Mouse (Mus musculus) ES-Bruce4 (cell line): ENCODE results near the gene Uts2r. TPM values are rescaled to one million over a fixed set of nuclear protein-coding genes. Genes with fewer than 3 reads are reported as not detected.
A peak's percentile ranks its signal among the peaks of the same experiment; 100 is the strongest.

Source experiments
- H3K27ac ChIP-seq: 2 replicates; pipeline ENCODE4 v1.5.1; 2012; ENCODE audit warnings: low read length, inconsistent platforms; ENCODE audit not compliant: insufficient read depth
- H3K27me3 ChIP-seq: 2 replicates; pipeline ENCODE4 v1.6.1; 2012; ENCODE audit warnings: mild to moderate bottlenecking, low read length, inconsistent platforms; ENCODE audit not compliant: control insufficient read depth, poor library complexity, insufficient read depth, severe bottlenecking
- H3K36me3 ChIP-seq: 2 replicates; pipeline ENCODE4 v1.6.1; 2012; ENCODE audit warnings: inconsistent platforms, mild to moderate bottlenecking, low read length, moderate library complexity; ENCODE audit not compliant: control insufficient read depth, poor library complexity, insufficient read depth, severe bottlenecking
- H3K4me1 ChIP-seq: one replicate; pipeline ENCODE4 v1.8.1; 2011; ENCODE audit warnings: low read length; ENCODE audit not compliant: control insufficient read depth, insufficient read depth
- H3K4me3 ChIP-seq: 2 replicates; pipeline ENCODE4 v1.5.1; 2011; ENCODE audit warnings: low read depth, mild to moderate bottlenecking, low read length
- H3K9ac ChIP-seq: 2 replicates; pipeline ENCODE4 v1.6.1; 2012; ENCODE audit warnings: low read depth, mild to moderate bottlenecking, inconsistent platforms; ENCODE audit not compliant: poor library complexity, severe bottlenecking
- H3K9me3 ChIP-seq: replicated peaks from 2 replicates; pipeline ENCODE4 v1.6.1; 2012; ENCODE audit warnings: mild to moderate bottlenecking, low read length, inconsistent platforms; ENCODE audit not compliant: control insufficient read depth, poor library complexity, insufficient read depth, severe bottlenecking
- CTCF ChIP-seq: IDR thresholded peaks from one replicate; pipeline ENCODE4 v1.8.1; 2011; ENCODE audit warnings: low read depth, low read length
- EP300 ChIP-seq: IDR thresholded peaks from 2 replicates; pipeline ENCODE4 v1.6.1; 2011; ENCODE audit warnings: low read depth, low read length; ENCODE audit not compliant: insufficient read depth
- POLR2A ChIP-seq: IDR thresholded peaks from one replicate; pipeline ENCODE4 v1.8.1; 2011; ENCODE audit warnings: low read length; ENCODE audit not compliant: insufficient read depth
- polyA plus RNA-seq: library from polyadenylated mRNA; stranded (reverse); fragments of >200 nt; gene quantifications from 2 replicates; pipeline ENCODE4 v1.2.4, GENCODE M21; 2011; ENCODE audit warnings: low read depth; ENCODE audit not compliant: missing spikeins, insufficient read depth, insufficient read length

Gene Uts2r
- polyA plus RNA-seq, 1 experiment: not detected

DNA sequence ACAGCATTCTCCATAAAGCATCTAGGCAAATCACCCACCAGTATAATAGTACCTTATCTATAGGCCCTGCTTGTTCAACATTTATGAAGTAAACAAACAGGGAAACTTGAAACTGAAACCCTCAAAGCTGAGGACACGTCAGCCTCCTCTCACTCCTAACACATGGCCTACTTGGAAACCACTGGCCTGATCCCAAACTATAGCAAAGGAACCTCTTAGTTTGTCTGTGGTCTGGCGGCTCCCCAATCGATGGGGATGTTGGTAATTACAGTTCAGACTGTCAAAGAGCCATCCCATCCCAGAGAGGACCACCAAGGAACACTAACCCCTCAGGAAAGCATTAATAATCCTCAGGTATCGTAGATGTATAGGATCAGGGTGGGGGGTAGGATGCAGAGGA is 39.8 kb downstream of the Uts2r start:
- no peak overlapping the region for H3K4me3 ChIP-seq
- no peaks in the 10 kb centered on the region for H3K36me3 ChIP-seq
- no peak overlapping the region for H3K27ac ChIP-seq
- TF ChIP-seq CTCF (no peak), POLR2A (no peak), EP300 (no peak)
- H3K4me1 ChIP-seq: no peaks in the 10 kb centered on the region
- no peak overlapping the region for H3K9ac ChIP-seq
- no peaks in the 10 kb centered on the region for H3K9me3 ChIP-seq
- no peaks in the 10 kb centered on the region for H3K27me3 ChIP-seq

DNA sequence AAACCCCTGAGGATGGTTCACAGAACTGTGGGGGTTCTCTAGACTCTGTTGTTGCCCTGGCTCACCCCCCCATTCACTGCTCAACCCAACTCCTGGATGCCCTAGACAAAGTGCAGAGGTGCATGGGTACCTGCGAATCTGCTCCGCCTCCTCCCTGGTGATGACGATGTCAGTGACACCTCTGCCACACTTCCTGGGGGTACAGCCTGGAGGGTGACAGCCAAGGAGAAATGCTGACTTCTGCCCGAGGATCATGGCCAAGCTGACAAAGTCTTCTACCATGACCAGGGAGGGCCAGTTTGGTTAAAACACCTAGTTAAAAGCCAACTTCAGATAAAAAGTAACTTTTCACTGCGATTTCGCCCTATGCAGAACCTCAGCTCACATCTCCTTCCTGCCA is 40.7 kb downstream of the Uts2r start:
- Histone ChIP-seq H3K27me3 (no peaks in the 10 kb centered on the region), H3K36me3 (no peaks in the 10 kb centered on the region)
- TF ChIP-seq POLR2A (no peak), EP300 (no peak), CTCF (no peak)

DNA sequence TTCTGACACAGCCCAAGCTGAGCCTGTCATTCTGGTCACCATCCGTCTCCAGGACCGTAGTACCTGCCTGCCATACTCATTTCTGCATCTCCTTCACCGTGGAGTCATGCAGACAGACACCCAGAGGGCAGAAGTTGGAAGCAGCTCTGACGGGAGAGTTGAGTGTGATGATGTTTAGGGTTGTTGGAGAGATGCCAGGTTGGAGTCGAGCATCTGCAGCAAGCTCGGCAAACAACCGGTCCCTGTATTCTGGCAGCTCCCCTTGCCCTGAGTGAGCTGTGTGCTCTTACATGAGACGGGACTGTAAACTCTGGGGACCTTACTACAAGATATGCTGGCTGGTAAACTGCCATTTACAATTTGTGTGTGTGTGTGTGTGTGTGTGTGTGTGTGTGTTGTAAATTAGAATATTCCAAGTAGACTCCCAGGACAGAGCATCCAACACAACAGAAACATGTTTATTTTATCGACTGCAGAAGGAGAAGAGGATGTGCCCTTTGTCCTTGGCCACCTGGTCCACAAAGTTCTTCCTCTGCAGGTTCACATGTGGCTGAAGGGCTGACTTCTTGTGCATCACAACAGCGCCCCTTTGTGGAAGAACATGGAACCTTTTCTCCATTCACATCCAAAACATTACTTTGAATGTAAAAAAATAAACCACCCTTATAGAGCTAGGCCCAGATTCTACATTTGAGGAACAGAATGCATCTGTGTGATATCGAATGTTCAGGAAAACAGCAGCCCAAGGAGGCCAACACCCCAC is 41.5 kb downstream of the Uts2r start:
- Histone ChIP-seq H3K4me3 (no peak overlapping the region), H3K27ac (no peak overlapping the region), H3K9ac (no peak overlapping the region), H3K27me3 (no peaks in the 10 kb centered on the region), H3K36me3 (no peaks in the 10 kb centered on the region), H3K4me1 (no peaks in the 10 kb centered on the region), H3K9me3 (no peaks in the 10 kb centered on the region)
- TF ChIP-seq CTCF (peak; percentile 57), EP300 (no peak)

More for the DNA sequence above, 40.7 kb downstream of the Uts2r start:
- Histone ChIP-seq H3K9ac (no peak overlapping the region), H3K4me3 (no peak overlapping the region), H3K27ac (no peak overlapping the region), H3K4me1 (no peaks in the 10 kb centered on the region), H3K9me3 (no peaks in the 10 kb centered on the region)

DNA sequence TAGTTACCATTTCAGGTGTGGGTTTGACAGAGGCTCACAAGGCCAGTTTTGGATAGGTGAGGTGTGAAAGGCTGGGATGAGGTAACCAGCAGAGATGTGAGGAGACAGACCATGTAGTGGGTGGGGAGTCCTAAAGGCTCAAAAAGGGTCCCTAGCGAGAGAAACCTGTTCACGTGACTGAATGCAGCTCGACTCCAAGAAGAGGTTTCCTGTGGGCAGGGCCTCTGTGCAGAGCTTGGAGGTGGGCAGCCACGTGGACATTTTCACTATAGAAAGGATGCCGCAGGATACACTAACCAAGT is 43.7 kb downstream of the Uts2r start:
- Histone ChIP-seq H3K4me1 (no peaks in the 10 kb centered on the region), H3K4me3 (peak overlapping the region; percentile 22), H3K9ac (no peak overlapping the region), H3K36me3 (no peaks in the 10 kb centered on the region), H3K9me3 (no peaks in the 10 kb centered on the region), H3K27ac (no peak overlapping the region), H3K27me3 (no peaks in the 10 kb centered on the region)
- TF ChIP-seq POLR2A: no peak
- TF ChIP-seq EP300: no peak
- TF ChIP-seq CTCF: no peak

DNA sequence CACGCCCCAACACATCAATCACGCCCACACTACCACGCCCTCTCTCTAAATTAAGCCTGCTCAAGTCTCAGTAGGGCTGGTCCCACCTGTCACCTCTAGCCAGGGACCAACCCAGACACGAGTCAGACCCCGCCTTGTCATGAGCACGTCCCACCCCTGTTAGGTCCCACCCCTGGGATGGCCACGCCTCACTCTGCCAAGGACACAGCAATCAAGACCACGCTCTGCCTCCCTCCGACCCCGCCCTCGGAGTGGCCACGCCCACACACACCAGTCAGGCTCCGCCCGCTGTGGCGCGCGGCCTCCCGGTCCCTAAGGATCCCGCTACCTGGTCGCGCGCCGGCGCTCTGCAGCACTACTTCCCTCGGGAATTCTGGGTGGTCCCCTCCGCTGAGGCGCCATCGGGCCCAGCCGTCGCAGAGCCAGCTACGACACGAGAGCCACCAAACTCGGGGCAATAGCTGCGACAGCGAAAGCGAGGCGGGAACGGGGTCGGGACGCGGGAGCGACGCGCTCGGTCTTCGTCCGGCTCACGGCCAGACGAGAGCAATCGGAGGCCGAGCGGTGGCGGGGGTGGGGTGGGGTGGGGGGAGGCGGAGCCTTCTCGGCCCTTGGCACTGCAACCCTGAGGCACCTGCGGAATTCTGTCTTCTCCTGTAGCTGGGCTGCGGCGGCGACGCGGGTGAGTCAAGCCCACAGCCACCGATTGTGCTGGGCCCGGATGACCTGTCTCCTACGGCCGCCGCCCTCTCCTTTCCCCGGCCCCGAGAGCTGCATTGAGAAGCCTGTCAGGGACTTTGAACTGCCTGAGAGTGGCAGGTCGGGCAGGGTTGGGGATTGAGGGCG is 44.3 kb downstream of the Uts2r start, which contains the start of the genes Hexdc and Ogfod3:
Gene Hexdc, plus strand, starts transcription at position 273 of the 846 bp plus-strand sequence.
Gene Ogfod3, minus strand, starts transcription at position 551 of the 846 bp plus-strand sequence.
- H3K4me1 ChIP-seq: no peaks in the 10 kb centered on the region
- peak; percentile 47 for TF ChIP-seq POLR2A
- peak; percentile 33; the same call in 1 of the 2 replicates for TF ChIP-seq EP300
- no peak for TF ChIP-seq CTCF
- H3K9me3 ChIP-seq: no peaks in the 10 kb centered on the region
- no peaks in the 10 kb centered on the region for H3K27me3 ChIP-seq
- H3K27ac ChIP-seq: no peak within 1 kb of the TSS
- peak within 1 kb of the TSS; percentile 59 for H3K9ac ChIP-seq
- H3K4me3 ChIP-seq: peak within 1 kb of the TSS; percentile 94
- no peaks in the 10 kb centered on the region for H3K36me3 ChIP-seq

Other genes starting within 250 kb of the Uts2r start
- 3.4 and 3.8 TPM in 2 replicates for gene Ccdc57, start 227.4 kb upstream of the Uts2r start, polyA plus RNA-seq
- gene Slc16a3, start 211.8 kb upstream of the Uts2r start, polyA plus RNA-seq: 80.9 and 84.3 TPM in 2 replicates
- 99.3 and 109 TPM in 2 replicates for gene Csnk1d, start 168.9 kb upstream of the Uts2r start, polyA plus RNA-seq
- not detected in 2 replicates for gene Cd7, start 120.9 kb upstream of the Uts2r start, polyA plus RNA-seq
- not detected in 2 replicates for gene Sectm1b, start 96.7 kb upstream of the Uts2r start, polyA plus RNA-seq
- not detected in 2 replicates for gene Sectm1a, start 79.1 kb upstream of the Uts2r start, polyA plus RNA-seq
- 0.44 TPM in 1 of 2 replicates, not detected in the other for gene Tex19.2, start 41.6 kb upstream of the Uts2r start, polyA plus RNA-seq
- gene Tex19.1, start 14.1 kb upstream of the Uts2r start, polyA plus RNA-seq: 25.5 and 29.9 TPM in 2 replicates
- 7.0 and 8.2 TPM in 2 replicates for gene Hexdc, start 44.2 kb downstream of the Uts2r start, polyA plus RNA-seq
- gene Ogfod3, start 44.4 kb downstream of the Uts2r start, polyA plus RNA-seq: 8.5 and 8.8 TPM in 2 replicates
- gene Cybc1, start 69.1 kb downstream of the Uts2r start, polyA plus RNA-seq: 14.7 and 15.9 TPM in 2 replicates
- gene Narf, start 77.0 kb downstream of the Uts2r start, polyA plus RNA-seq: 16.0 and 20.3 TPM in 2 replicates
- 60.2 and 68.1 TPM in 2 replicates for gene Foxk2, start 99.7 kb downstream of the Uts2r start, polyA plus RNA-seq
- 80.8 and 81.1 TPM in 2 replicates for gene Wdr45b, start 194.2 kb downstream of the Uts2r start, polyA plus RNA-seq
- gene Rab40b, start 228.0 kb downstream of the Uts2r start, polyA plus RNA-seq: not detected in 2 replicates